Mouse (Mus musculus): ENCODE results near the gene Gjb5. TPM values are rescaled to one million over a fixed set of nuclear protein-coding genes. Genes with fewer than 3 reads are reported as not detected.

The Gjb5 gene
- polyA plus RNA-seq, 1 experiment = 0.98 TPM

- no peak for DNase-seq (ENCODE audit: low read depth, low spot score)
- 36% methylated on average over 8 of the region's 8 CpGs for WGBS
Observed at GRCm38 (mm10) chr4:127353951-127354438, 4.0 kb downstream of the Gjb5 start, which contains the start of gene Gjb4. Gjb4 (minus strand) TSS chr4:127354081.

GRCm38 (mm10) chr4:127352594-127352993 lies 5.4 kb downstream of the Gjb5 start:
- WGBS = 19% methylated on average over 1 of the region's 1 CpGs
- DNase-seq (ENCODE audit: low read depth, low spot score) = no peak

- no peak for DNase-seq (ENCODE audit: low read depth, low spot score)
- WGBS = 32% methylated on average over 4 of the region's 4 CpGs
Observed at GRCm38 (mm10) chr4:127349560-127350300, 8.3 kb downstream of the Gjb5 start.

GRCm38 (mm10) chr4:127345000-127345399 lies 13.0 kb downstream of the Gjb5 start:
- DNase-seq (ENCODE audit: low read depth, low spot score) = no peak

GRCm38 (mm10) chr4:127341372-127341771 lies 16.6 kb downstream of the Gjb5 start:
- DNase-seq (ENCODE audit: low read depth, low spot score) = no peak
- WGBS = 36% methylated on average over 6 of the region's 6 CpGs

More at GRCm38 (mm10) chr4:127345000-127345399, 13.0 kb downstream of the Gjb5 start:
- WGBS = 72% methylated on average over 5 of the region's 5 CpGs

GRCm38 (mm10) chr4:127337668-127338067 lies 20.3 kb downstream of the Gjb5 start:
- WGBS = 75% methylated on average over 5 of the region's 5 CpGs
- no peak for DNase-seq (ENCODE audit: low read depth, low spot score)

GRCm38 (mm10) chr4:127334870-127335504 lies 23.0 kb downstream of the Gjb5 start:
- no peak for DNase-seq (ENCODE audit: low read depth, low spot score)
- WGBS = 42% methylated on average over 5 of the region's 5 CpGs

- WGBS = 59% methylated on average over 13 of the region's 13 CpGs
Observed at GRCm38 (mm10) chr4:127331171-127331570, 26.8 kb downstream of the Gjb5 start.

GRCm38 (mm10) chr4:127330181-127331100 lies 27.5 kb downstream of the Gjb5 start, which contains the start of gene Gjb3:
Gjb3 (minus strand) TSS chr4:127330844.
- no peak for DNase-seq (ENCODE audit: low read depth, low spot score)

More at GRCm38 (mm10) chr4:127331171-127331570, 26.8 kb downstream of the Gjb5 start:
- DNase-seq (ENCODE audit: low read depth, low spot score) = no peak

GRCm38 (mm10) chr4:127329751-127330150 lies 28.2 kb downstream of the Gjb5 start:
- 2% methylated on average over 13 of the region's 13 CpGs for WGBS
- DNase-seq (ENCODE audit: low read depth, low spot score) = no peak

More at GRCm38 (mm10) chr4:127330181-127331100, 27.5 kb downstream of the Gjb5 start, which contains the start of gene Gjb3:
- WGBS = 2% methylated on average over 49 of the region's 49 CpGs

GRCm38 (mm10) chr4:127329046-127329445 lies 28.9 kb downstream of the Gjb5 start:
- 9% methylated on average over 3 of the region's 3 CpGs for WGBS

GRCm38 (mm10) chr4:127328378-127328777 lies 29.6 kb downstream of the Gjb5 start:
- 30% methylated on average over 7 of the region's 7 CpGs for WGBS
- no peak for DNase-seq (ENCODE audit: low read depth, low spot score)

More at GRCm38 (mm10) chr4:127329046-127329445, 28.9 kb downstream of the Gjb5 start:
- DNase-seq (ENCODE audit: low read depth, low spot score) = no peak

GRCm38 (mm10) chr4:127327749-127328148 lies 30.2 kb downstream of the Gjb5 start:
- 26% methylated on average over 6 of the region's 6 CpGs for WGBS
- DNase-seq (ENCODE audit: low read depth, low spot score) = no peak

GRCm38 (mm10) chr4:127327258-127327657 lies 30.7 kb downstream of the Gjb5 start:
- DNase-seq (ENCODE audit: low read depth, low spot score) = no peak
- 22% methylated on average over 7 of the region's 7 CpGs for WGBS

- DNase-seq (ENCODE audit: low read depth, low spot score) = no peak
- 42% methylated on average over 5 of the region's 5 CpGs for WGBS
Observed at GRCm38 (mm10) chr4:127325276-127325675, 32.7 kb downstream of the Gjb5 start.

- WGBS = 2% methylated on average over 6 of the region's 6 CpGs
- no peak for DNase-seq (ENCODE audit: low read depth, low spot score)
Observed at GRCm38 (mm10) chr4:127324759-127325158, 33.2 kb downstream of the Gjb5 start.

GRCm38 (mm10) chr4:127324296-127324695 lies 33.7 kb downstream of the Gjb5 start:
- 36% methylated on average over 10 of the region's 10 CpGs for WGBS
- no peak for DNase-seq (ENCODE audit: low read depth, low spot score)

- WGBS = 37% methylated on average over 3 of the region's 3 CpGs
- no peak for DNase-seq (ENCODE audit: low read depth, low spot score)
Observed at GRCm38 (mm10) chr4:127323651-127324050, 34.3 kb downstream of the Gjb5 start.

- 9% methylated on average over 3 of the region's 3 CpGs for WGBS
- no peak for DNase-seq (ENCODE audit: low read depth, low spot score)
Observed at GRCm38 (mm10) chr4:127319613-127320012, 38.4 kb downstream of the Gjb5 start.

- no peak for DNase-seq (ENCODE audit: low read depth, low spot score)
- 69% methylated on average over 4 of the region's 4 CpGs for WGBS
Observed at GRCm38 (mm10) chr4:127317143-127317542, 40.8 kb downstream of the Gjb5 start.
